Mouse (Mus musculus): ENCODE data around the gene Cnp. TPM values are rescaled to one million over a fixed set of nuclear protein-coding genes. Genes with fewer than 3 reads are reported as not detected.

The Cnp gene
- total and polyA plus RNA-seq, 3 experiments: 2.7 to 5.9 (median 4.8) TPM

DNA sequence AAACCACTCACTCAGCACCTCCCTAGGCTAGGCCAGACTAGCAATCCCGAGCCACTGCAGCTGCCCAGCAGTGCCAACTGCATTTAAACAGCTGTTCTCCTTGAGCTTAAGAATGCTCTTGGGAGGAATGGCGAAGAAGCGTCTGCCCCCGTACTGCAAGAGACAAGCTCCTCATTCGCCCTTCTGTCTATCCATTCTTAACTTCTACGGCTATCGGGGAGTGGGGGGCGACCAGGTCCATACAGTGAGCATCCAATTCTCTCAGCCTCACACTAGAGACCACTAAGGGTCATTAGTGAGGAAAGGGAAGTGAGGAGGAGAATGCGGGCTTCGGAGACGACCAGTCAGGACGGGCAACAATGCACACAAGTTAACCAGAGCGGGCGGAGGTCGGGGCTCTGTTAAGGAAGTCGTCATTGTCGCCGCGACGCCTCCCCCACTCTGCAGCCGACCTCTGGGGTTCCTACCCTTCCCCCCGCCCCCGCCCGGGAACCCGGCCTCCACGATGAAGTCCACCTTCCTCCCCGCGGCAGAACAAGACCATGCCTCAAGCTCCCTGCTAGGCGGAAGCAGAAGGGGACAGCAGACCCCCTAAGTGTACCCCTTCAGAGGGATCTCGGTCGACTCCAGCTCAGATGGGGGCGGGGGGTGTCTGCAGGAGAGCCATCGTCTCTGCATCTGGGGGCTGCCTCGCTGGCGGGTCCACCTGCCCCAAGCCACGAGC is 44.2 kb downstream of the Cnp start, which contains the start of gene Nkiras2:
Gene Nkiras2, plus strand, starts transcription at position 484 of the 724 bp plus-strand sequence.
- no peaks in the 10 kb centered on the region for H3K9me3 ChIP-seq (replicated peaks)
- ATAC-seq (ENCODE audit: extremely low read depth, insufficient number of reproducible peaks, low FRiP score, poor library complexity, severe bottlenecking) (peak; percentile 61), DNase-seq (ENCODE audit: low spot score) (peak; percentile 93)
- H3K4me1 ChIP-seq (ENCODE audit: insufficient read depth, low read depth, low read length): peaks cover 51% of the 10 kb centered on the region
- peak within 1 kb of the TSS; percentile 99 for H3K4me3 ChIP-seq (ENCODE audit: low read depth, low read length)
- TF ChIP-seq GATA1 (IDR thresholded peaks at IDR 0.05; ENCODE audit: borderline replicate concordance, low read length) (no peak), POLR2AphosphoS5 (IDR thresholded peaks at IDR 0.05; ENCODE audit: insufficient replicate concordance, low read depth, low read length) (no peak), CTCF (IDR thresholded peaks at IDR 0.05; ENCODE audit: low read depth, low read length) (no peak), GATA2 (IDR thresholded peaks at IDR 0.05; ENCODE audit: borderline replicate concordance, low read depth, low read length) (no peak), TAL1 (conservative IDR thresholded peaks at IDR 0.05; ENCODE audit: low read depth, low read length) (no peak)
- H3K27me3 ChIP-seq (ENCODE audit: insufficient read depth, low read length): no peaks in the 10 kb centered on the region
- peaks cover 31% of the 10 kb centered on the region for H3K36me3 ChIP-seq (replicated peaks)

DNA sequence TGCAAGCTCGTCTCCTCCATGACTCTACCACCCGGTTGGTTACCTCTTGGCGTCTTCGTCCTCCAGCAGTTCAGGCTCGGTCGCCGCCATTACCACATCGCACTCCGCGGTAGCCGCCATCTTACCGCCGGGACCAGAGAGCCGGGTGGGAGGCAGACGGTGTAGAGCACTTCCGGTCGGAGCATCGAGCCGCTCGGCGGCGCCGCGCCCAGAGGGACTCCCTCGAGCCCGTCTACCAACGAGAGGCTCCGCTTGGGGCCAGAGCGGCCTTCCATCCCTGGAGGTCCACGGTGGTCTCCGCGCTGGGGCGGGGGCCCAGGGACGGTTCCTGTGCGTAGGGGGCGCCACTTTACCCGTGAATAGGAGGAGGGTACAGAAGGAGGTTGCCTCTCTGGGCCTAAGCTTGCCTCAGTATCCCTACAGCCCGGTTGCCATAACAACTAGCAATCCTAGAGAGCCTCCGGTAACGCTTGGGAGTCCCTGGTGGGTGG is 44.8 kb downstream of the Cnp start:
- TF ChIP-seq TAL1 (conservative IDR thresholded peaks at IDR 0.05; ENCODE audit: low read depth, low read length): no peak
- no peak for TF ChIP-seq GATA1 (IDR thresholded peaks at IDR 0.05; ENCODE audit: borderline replicate concordance, low read length)
- TF ChIP-seq POLR2AphosphoS5 (IDR thresholded peaks at IDR 0.05; ENCODE audit: insufficient replicate concordance, low read depth, low read length): no peak
- no peak for TF ChIP-seq GATA2 (IDR thresholded peaks at IDR 0.05; ENCODE audit: borderline replicate concordance, low read depth, low read length)
- peak; percentile 96 for DNase-seq (ENCODE audit: low spot score)
- H3K4me1 ChIP-seq (ENCODE audit: insufficient read depth, low read depth, low read length): peaks cover 55% of the 10 kb centered on the region
- no peaks in the 10 kb centered on the region for H3K9me3 ChIP-seq (replicated peaks)
- peaks cover 34% of the 10 kb centered on the region for H3K36me3 ChIP-seq (replicated peaks)
- peak overlapping the region; percentile 99 for H3K4me3 ChIP-seq (ENCODE audit: low read depth, low read length)
- H3K27me3 ChIP-seq (ENCODE audit: insufficient read depth, low read length): no peaks in the 10 kb centered on the region
- ATAC-seq (ENCODE audit: extremely low read depth, insufficient number of reproducible peaks, low FRiP score, poor library complexity, severe bottlenecking): peak; percentile 58

- TF ChIP-seq CTCF (IDR thresholded peaks at IDR 0.05; ENCODE audit: low read depth, low read length) (no peak), TAL1 (conservative IDR thresholded peaks at IDR 0.05; ENCODE audit: low read depth, low read length) (no peak), POLR2AphosphoS5 (IDR thresholded peaks at IDR 0.05; ENCODE audit: insufficient replicate concordance, low read depth, low read length) (no peak), GATA2 (IDR thresholded peaks at IDR 0.05; ENCODE audit: borderline replicate concordance, low read depth, low read length) (no peak), GATA1 (IDR thresholded peaks at IDR 0.05; ENCODE audit: borderline replicate concordance, low read length) (no peak)
- Histone ChIP-seq H3K9me3 (replicated peaks) (0 out of 2 replicates have a peak, but pooled peaks cover 2% of the 10 kb centered on the region), H3K4me3 (ENCODE audit: low read depth, low read length) (peak within 1 kb of the TSS; percentile 99), H3K4me1 (ENCODE audit: insufficient read depth, low read depth, low read length) (peaks cover 59% of the 10 kb centered on the region), H3K27me3 (ENCODE audit: insufficient read depth, low read length) (no peaks in the 10 kb centered on the region), H3K36me3 (replicated peaks) (peaks cover 36% of the 10 kb centered on the region)
- no peak for ATAC-seq (ENCODE audit: extremely low read depth, insufficient number of reproducible peaks, low FRiP score, poor library complexity, severe bottlenecking)
- peak; percentile 35 for DNase-seq (ENCODE audit: low spot score)
These were observed 45.3 kb downstream of the Cnp start, which contains the start of gene Dnajc7 for GRCm38 (mm10) chr11:100619982-100620381. TSS of gene Dnajc7 (minus strand) at chr11:100620168.

DNA sequence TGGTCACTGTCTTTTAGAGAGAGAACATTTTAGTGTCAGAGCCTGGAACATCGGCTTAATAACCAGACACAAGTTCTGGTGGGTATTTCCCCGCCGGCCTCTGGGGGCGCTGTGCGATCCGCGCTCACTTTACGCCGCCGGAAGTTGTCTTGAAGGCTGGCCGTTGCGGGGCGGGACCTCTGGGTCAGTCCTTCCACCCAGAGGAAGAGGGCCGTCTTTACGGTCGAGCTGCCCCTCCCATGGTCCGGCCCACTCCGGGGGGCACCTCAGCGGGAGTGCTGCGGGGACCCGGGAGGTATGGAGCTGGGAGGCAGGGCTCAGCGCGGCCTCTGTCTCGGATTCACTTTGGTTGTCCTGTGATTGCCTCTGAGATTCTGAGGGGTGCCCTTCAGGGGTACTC is 48.0 kb downstream of the Cnp start:
- peaks cover 68% of the 10 kb centered on the region for H3K4me1 ChIP-seq (ENCODE audit: insufficient read depth, low read depth, low read length)
- H3K4me3 ChIP-seq (ENCODE audit: low read depth, low read length): peak overlapping the region; percentile 84
- ATAC-seq (ENCODE audit: extremely low read depth, insufficient number of reproducible peaks, low FRiP score, poor library complexity, severe bottlenecking) (peak; percentile 62), DNase-seq (ENCODE audit: low spot score) (peak; percentile 84)
- H3K27me3 ChIP-seq (ENCODE audit: insufficient read depth, low read length): no peaks in the 10 kb centered on the region
- H3K36me3 ChIP-seq (replicated peaks): peaks cover 47% of the 10 kb centered on the region
- TF ChIP-seq CTCF (IDR thresholded peaks at IDR 0.05; ENCODE audit: low read depth, low read length): peak; percentile 76
- TF ChIP-seq POLR2AphosphoS5 (IDR thresholded peaks at IDR 0.05; ENCODE audit: insufficient replicate concordance, low read depth, low read length): no peak
- no peak for TF ChIP-seq GATA2 (IDR thresholded peaks at IDR 0.05; ENCODE audit: borderline replicate concordance, low read depth, low read length)
- H3K9me3 ChIP-seq (replicated peaks): 0 out of 2 replicates have a peak, but pooled peaks cover 3% of the 10 kb centered on the region

DNA sequence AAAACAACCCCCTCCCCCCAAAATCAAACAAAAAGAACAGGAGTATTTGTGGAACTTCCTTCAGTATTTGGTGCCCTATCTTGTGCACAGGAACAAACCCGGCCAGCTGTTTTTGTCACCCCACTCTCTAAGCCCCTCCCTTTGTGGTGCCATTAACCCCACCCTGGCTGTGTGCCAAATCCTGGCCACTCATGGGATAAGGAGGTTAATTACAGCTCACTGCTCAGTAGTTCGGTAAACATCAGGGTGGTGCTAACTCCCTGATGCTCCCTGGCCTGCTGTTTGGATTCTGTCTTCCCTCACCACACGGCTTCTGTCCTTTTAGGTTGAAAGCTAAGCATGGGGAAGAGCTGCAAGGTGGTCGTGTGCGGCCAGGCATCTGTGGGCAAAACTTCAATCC is 49.2 kb downstream of the Cnp start:
- Histone ChIP-seq H3K27me3 (ENCODE audit: insufficient read depth, low read length) (peaks cover 3% of the 10 kb centered on the region; the same call in 1 of the 2 replicates), H3K4me3 (ENCODE audit: low read depth, low read length) (peak overlapping the region; percentile 84), H3K9me3 (replicated peaks) (0 out of 2 replicates have a peak, but pooled peaks cover 3% of the 10 kb centered on the region), H3K36me3 (replicated peaks) (peaks cover 52% of the 10 kb centered on the region), H3K4me1 (ENCODE audit: insufficient read depth, low read depth, low read length) (peaks cover 70% of the 10 kb centered on the region)
- no peak for ATAC-seq (ENCODE audit: extremely low read depth, insufficient number of reproducible peaks, low FRiP score, poor library complexity, severe bottlenecking)
- no peak for TF ChIP-seq GATA1 (IDR thresholded peaks at IDR 0.05; ENCODE audit: borderline replicate concordance, low read length)
- TF ChIP-seq CTCF (IDR thresholded peaks at IDR 0.05; ENCODE audit: low read depth, low read length): no peak
- no peak for TF ChIP-seq TAL1 (conservative IDR thresholded peaks at IDR 0.05; ENCODE audit: low read depth, low read length)
- TF ChIP-seq GATA2 (IDR thresholded peaks at IDR 0.05; ENCODE audit: borderline replicate concordance, low read depth, low read length): no peak
- no peak for TF ChIP-seq POLR2AphosphoS5 (IDR thresholded peaks at IDR 0.05; ENCODE audit: insufficient replicate concordance, low read depth, low read length)
- DNase-seq (ENCODE audit: low spot score): peak; percentile 46
